Comparison of ENCODE assay signal across 12 mouse cellular contexts in genomic region chr16:17892606-17893005, GRCm38 (mm10). TPM values are rescaled to one million over a fixed set of nuclear protein-coding genes. Genes with fewer than 3 reads are reported as not detected.
A peak's percentile ranks its signal among the peaks of the same experiment; 100 is the strongest.
DNase-seq lines count a peak whose midpoint lies in the region; ATAC-seq and TF ChIP-seq lines count a peak whose summit lies in the region.
"Had no signal": no experiment of that assay in that cellular context is flagged by ENCODE, and none has a peak within 500 bp of the region (broad histone marks: within the 10 kb centered on the region; RNA-seq: fewer than 3 reads in every experiment).

No protein-coding gene starts in this region.

- peaks cover 20% of the 10 kb centered on the region for H3K4me1 ChIP-seq in heart, embryonic 12.5 days (replicated peaks)
- H3K4me1 ChIP-seq in thymus, adult 2 months (replicated peaks; ENCODE audit: control insufficient read depth, insufficient read depth, low read length): peaks cover 12% of the 10 kb centered on the region

- peak; percentile 58 to 67 for DNase-seq in heart, adult 18-20 months
- peak; percentile 51 for DNase-seq in ovary, adult 18-20 months (ENCODE audit: low spot score)
- DNase-seq in ovary, postnatal 10 days (ENCODE audit: low spot score): no peak
- DNase-seq in kidney, postnatal 25 days: peak; percentile 87 to 93
- DNase-seq in testis, postnatal 14 days (ENCODE audit: low spot score): peak; percentile 42
- no peak for DNase-seq in thymus, adult 2 months
- DNase-seq in gastrocnemius, postnatal 14 days: no peak
- DNase-seq: lung, embryonic 14.5 days had no signal

- intact Hi-C loops in gastrocnemius, postnatal 14 days (cut with DNase I; ENCODE audit: low total_unique reads): no loop called here

- H3K27ac ChIP-seq in heart, embryonic 12.5 days (ENCODE audit: poor library complexity, severe bottlenecking): no peak overlapping the region
- no peak overlapping the region for H3K27ac ChIP-seq in thymus, adult 2 months (ENCODE audit: control insufficient read depth, insufficient read depth, low read length)

- no peaks in the 10 kb centered on the region for H3K27me3 ChIP-seq in heart, embryonic 12.5 days (replicated peaks)
- no peaks in the 10 kb centered on the region for H3K27me3 ChIP-seq in thymus, adult 2 months (ENCODE audit: control insufficient read depth, insufficient read depth, low read length)

- no peak for TF ChIP-seq POLR2A in thymus, adult 2 months (IDR thresholded peaks at IDR 0.05; ENCODE audit: control insufficient read depth, extremely low read depth, insufficient read depth, low read length, poor library complexity)

- peaks cover 5% of the 10 kb centered on the region for H3K36me3 ChIP-seq in heart, embryonic 12.5 days
- no peaks in the 10 kb centered on the region for H3K36me3 ChIP-seq in thymus, adult 2 months (ENCODE audit: control insufficient read depth, insufficient read depth, low read length)

- WGBS in heart, embryonic 12.5 days: 50% methylated on average over 3 of the region's 3 CpGs
- WGBS in thymus, adult 2 months: 62% methylated on average over 3 of the region's 3 CpGs

- no peaks in the 10 kb centered on the region for H3K9me3 ChIP-seq in heart, embryonic 12.5 days (replicated peaks)

- no peak overlapping the region for H3K4me2 ChIP-seq in heart, embryonic 12.5 days

- no peak overlapping the region for H3K4me3 ChIP-seq in heart, embryonic 12.5 days
- no peak overlapping the region for H3K4me3 ChIP-seq in thymus, adult 2 months (ENCODE audit: control insufficient read depth, insufficient read depth, low read length)

- no peak for TF ChIP-seq CTCF in thymus, adult 2 months (IDR thresholded peaks at IDR 0.05; ENCODE audit: borderline replicate concordance, control insufficient read depth, extremely low read depth, insufficient read depth, low read length, poor library complexity)

- H3K9ac ChIP-seq in heart, embryonic 12.5 days: no peak overlapping the region

- no peak for ATAC-seq in heart, embryonic 12.5 days (ENCODE audit: insufficient number of reproducible peaks, low FRiP score)

RNA-seq across cellular contexts. Expression of gene Gm20518, which starts 1.1 kb away (rescaled TPM):
- total RNA-seq in heart, adult 18-20 months (2021): under 1 TPM; 0.27 to 0.33 TPM
- 0.19 and 0.32 TPM in 2 replicates for polyA plus RNA-seq in heart, embryonic 12.5 days (2016; fragmentation: Nextera tagmentation; extraction: Ambion mirVana)
- 4.1 and 4.9 TPM in 2 replicates for polyA plus RNA-seq in thymus, adult 2 months (2012; rRNA removed)
- total RNA-seq in gastrocnemius, postnatal 14 days (2021): under 1 TPM; 0.16 to 0.29 TPM

RNA-seq across cellular contexts. Expression of gene Tssk1, which starts 1.4 kb away (rescaled TPM):
- under 1 TPM; 0.12 to 0.33 TPM for total RNA-seq in heart, adult 18-20 months (2021)
- polyA plus RNA-seq in heart, embryonic 12.5 days (2016; fragmentation: Nextera tagmentation; extraction: Ambion mirVana): 0.04 and 0.05 TPM in 2 replicates
- 0.06 and 0.12 TPM in 2 replicates for polyA plus RNA-seq in thymus, adult 2 months (2012; rRNA removed)
- total RNA-seq in gastrocnemius, postnatal 14 days (2021): under 1 TPM in 1 of 2 experiments, not detected in 1; 0.16 TPM
- total RNA-seq: adrenal gland, adult 18-20 months had no signal
- polyA plus RNA-seq: intestine, embryonic 14.5 days had no signal

RNA-seq across cellular contexts. Expression of gene Dgcr2, which starts 5.8 kb away (rescaled TPM):
- 10 to 100 TPM; 43.5 to 48.3 TPM for total RNA-seq in heart, adult 18-20 months (2021)
- 54.5 and 56.8 TPM in 2 replicates for polyA plus RNA-seq in heart, embryonic 12.5 days (2016; fragmentation: Nextera tagmentation; extraction: Ambion mirVana)
- polyA plus RNA-seq in thymus, adult 2 months (2012; rRNA removed): 214 and 215 TPM in 2 replicates
- total RNA-seq in gastrocnemius, postnatal 14 days (2021): 10 to 100 TPM; 26.4 to 30.6 TPM

RNA-seq across cellular contexts. Expression of gene Tssk2, which starts 5.8 kb away (rescaled TPM):
- not detected for total RNA-seq in heart, adult 18-20 months (2021)
- polyA plus RNA-seq in heart, embryonic 12.5 days (2016; fragmentation: Nextera tagmentation; extraction: Ambion mirVana): not detected in 2 replicates
- polyA plus RNA-seq in thymus, adult 2 months (2012; rRNA removed): 0.35 TPM in 1 of 2 replicates, not detected in the other
- total RNA-seq in gastrocnemius, postnatal 14 days (2021): not detected
- total RNA-seq: adrenal gland, adult 18-20 months had no signal
- polyA plus RNA-seq: intestine, embryonic 14.5 days; lung, embryonic 14.5 days; neural tube, embryonic 14.5 days had no signal

RNA-seq across cellular contexts. Expression of gene Ess2, which starts 18.5 kb away (rescaled TPM):
- 1 to 10 TPM; 8.6 TPM for total RNA-seq in heart, adult 18-20 months (2021)
- polyA plus RNA-seq in heart, embryonic 12.5 days (2016; fragmentation: Nextera tagmentation; extraction: Ambion mirVana): 30.2 and 31.6 TPM in 2 replicates
- 45.5 and 48.9 TPM in 2 replicates for polyA plus RNA-seq in thymus, adult 2 months (2012; rRNA removed)
- total RNA-seq in gastrocnemius, postnatal 14 days (2021): 1 to 10 TPM; 9.0 to 9.3 TPM

Comparison
In these comparisons a context has a peak if more than half of its experiments do, and no peak if none do; other contexts are left out.
1. DNase-seq: peak in heart, adult 18-20 months (2 of 2), ovary, adult 18-20 months (single experiment), kidney, postnatal 25 days (2 of 2) and testis, postnatal 14 days (single experiment); none in ovary, postnatal 10 days (single experiment), thymus, adult 2 months (single experiment) and gastrocnemius, postnatal 14 days (single experiment).